Mouse (Mus musculus) myocyte (in vitro differentiated cells): ENCODE measurements around the gene Atxn7. TPM values are rescaled to one million over a fixed set of nuclear protein-coding genes. Genes with fewer than 3 reads are reported as not detected.
A peak's percentile ranks its signal among the peaks of the same experiment; 100 is the strongest.

Source experiments
- H3K27me3 ChIP-seq: one replicate; pipeline ENCODE4 v1.6.1; 2011; ENCODE audit not compliant: control insufficient read depth, insufficient read depth, insufficient read length
- H3K36me3 ChIP-seq: one replicate; pipeline ENCODE4 v1.6.1; 2011; ENCODE audit not compliant: control insufficient read depth, insufficient read depth
- H3K4me2 ChIP-seq: one replicate; pipeline ENCODE4 v1.6.1; 2011; ENCODE audit warnings: low read depth, control low read depth
- H3K4me3 ChIP-seq: one replicate; pipeline ENCODE4 v1.5.1; 2011; ENCODE audit warnings: mild to moderate bottlenecking, control low read depth, moderate library complexity
- H3K79me2 ChIP-seq: one replicate; pipeline ENCODE4 v1.6.1; 2011; ENCODE audit not compliant: control insufficient read depth, insufficient read depth
- H3ac ChIP-seq: one replicate; pipeline ENCODE4 v1.6.1; 2011; ENCODE audit not compliant: control insufficient read depth, insufficient read length
- CEBPB ChIP-seq: IDR thresholded peaks from 2 replicates; pipeline ENCODE4 v1.6.1; 2011; ENCODE audit warnings: mild to moderate bottlenecking, moderate library complexity; ENCODE audit not compliant: poor library complexity, insufficient read depth, severe bottlenecking
- E2F4 ChIP-seq: IDR thresholded peaks from one replicate; pipeline ENCODE4 v1.6.1; 2011; ENCODE audit warnings: mild to moderate bottlenecking, control low read depth, moderate library complexity; ENCODE audit not compliant: insufficient read depth
- MAX ChIP-seq: IDR thresholded peaks from one replicate; pipeline ENCODE4 v1.6.1; 2011; ENCODE audit warnings: low read depth, mild to moderate bottlenecking, control low read depth
- MYOD1 ChIP-seq, 3 experiments: IDR thresholded peaks; one replicate each; pipeline ENCODE4 v1.6.1; 2011; ENCODE audit warnings: control low read depth in 2 of 3, low read depth in 2 of 3, mild to moderate bottlenecking in 2 of 3, moderate library complexity in 1 of 3; ENCODE audit not compliant: insufficient read length in 2 of 3, control insufficient read depth in 1 of 3
- MYOG ChIP-seq, 3 experiments: IDR thresholded peaks; one replicate each; pipeline ENCODE4 v1.6.1; 2011; ENCODE audit warnings: control low read depth in 2 of 3, low read depth in 2 of 3, mild to moderate bottlenecking in 2 of 3; ENCODE audit not compliant: insufficient read length in 2 of 3, control insufficient read depth in 1 of 3, insufficient read depth in 1 of 3
- POLR2A ChIP-seq: IDR thresholded peaks from one replicate; pipeline ENCODE4 v1.6.1; 2011; ENCODE audit warnings: low read depth, mild to moderate bottlenecking, control low read depth, moderate library complexity; ENCODE audit not compliant: insufficient read length
- POLR2AphosphoS2 ChIP-seq: IDR thresholded peaks from one replicate; pipeline ENCODE4 v1.6.1; 2011; ENCODE audit warnings: low read depth, control low read depth; ENCODE audit not compliant: insufficient read length
- REST ChIP-seq: IDR thresholded peaks from one replicate; pipeline ENCODE4 v1.6.1; 2011; ENCODE audit warnings: mild to moderate bottlenecking, control low read depth, moderate library complexity; ENCODE audit not compliant: insufficient read depth, insufficient read length
- SRF ChIP-seq: IDR thresholded peaks from one replicate; pipeline ENCODE4 v1.6.1; 2011; ENCODE audit warnings: low read depth; ENCODE audit not compliant: control insufficient read depth, insufficient read length
- TCF12 ChIP-seq: IDR thresholded peaks from one replicate; pipeline ENCODE4 v1.6.1; 2011; ENCODE audit warnings: mild to moderate bottlenecking, control low read depth; ENCODE audit not compliant: poor library complexity, insufficient read depth, severe bottlenecking
- TCF3 ChIP-seq: IDR thresholded peaks from one replicate; pipeline ENCODE4 v1.6.1; 2011; ENCODE audit warnings: low read depth, control low read depth; ENCODE audit not compliant: insufficient read length
- USF1 ChIP-seq: IDR thresholded peaks from one replicate; pipeline ENCODE4 v1.6.1; 2011; ENCODE audit warnings: low read depth, mild to moderate bottlenecking, control low read depth, moderate library complexity
- polyA plus RNA-seq: library from polyadenylated mRNA; unstranded; fragments of >200 nt; fragmentation: generic; extraction: Trizol; gene quantifications from one replicate; pipeline ENCODE4 v1.2.1, GENCODE M21; 2012; ENCODE audit warnings: missing spikeins

Atxn7 gene
- polyA plus RNA-seq, 1 experiment = 1.4 TPM

GRCm38 (mm10) chr14:14013252-14013711 is 52.0 kb downstream of the Atxn7 start:
- Histone ChIP-seq H3K4me2 (peak overlapping the region; percentile 66), H3K79me2 (no peaks in the 10 kb centered on the region), H3ac (peak overlapping the region; percentile 96), H3K36me3 (no peaks in the 10 kb centered on the region), H3K4me3 (peak overlapping the region; percentile 30), H3K27me3 (no peaks in the 10 kb centered on the region)
- no peak for TF ChIP-seq SRF
- no peak for TF ChIP-seq MYOD1 (IDR thresholded peaks at IDR 0.05; ENCODE audit: control insufficient read depth in 1 of 3, insufficient read length in 2 of 3, low read depth in 2 of 3)
- TF ChIP-seq TCF12 = no peak
- TF ChIP-seq USF1 = no peak
- TF ChIP-seq POLR2AphosphoS2 = no peak
- TF ChIP-seq TCF3 = no peak
- no peak for TF ChIP-seq MYOG (IDR thresholded peaks at IDR 0.05; ENCODE audit: control insufficient read depth in 1 of 3, insufficient read depth in 1 of 3, insufficient read length in 2 of 3, low read depth in 2 of 3)
- TF ChIP-seq POLR2A = no peak
- no peak for TF ChIP-seq MAX
- no peak for TF ChIP-seq E2F4
- TF ChIP-seq CEBPB = no peak
- TF ChIP-seq REST = no peak

DNA sequence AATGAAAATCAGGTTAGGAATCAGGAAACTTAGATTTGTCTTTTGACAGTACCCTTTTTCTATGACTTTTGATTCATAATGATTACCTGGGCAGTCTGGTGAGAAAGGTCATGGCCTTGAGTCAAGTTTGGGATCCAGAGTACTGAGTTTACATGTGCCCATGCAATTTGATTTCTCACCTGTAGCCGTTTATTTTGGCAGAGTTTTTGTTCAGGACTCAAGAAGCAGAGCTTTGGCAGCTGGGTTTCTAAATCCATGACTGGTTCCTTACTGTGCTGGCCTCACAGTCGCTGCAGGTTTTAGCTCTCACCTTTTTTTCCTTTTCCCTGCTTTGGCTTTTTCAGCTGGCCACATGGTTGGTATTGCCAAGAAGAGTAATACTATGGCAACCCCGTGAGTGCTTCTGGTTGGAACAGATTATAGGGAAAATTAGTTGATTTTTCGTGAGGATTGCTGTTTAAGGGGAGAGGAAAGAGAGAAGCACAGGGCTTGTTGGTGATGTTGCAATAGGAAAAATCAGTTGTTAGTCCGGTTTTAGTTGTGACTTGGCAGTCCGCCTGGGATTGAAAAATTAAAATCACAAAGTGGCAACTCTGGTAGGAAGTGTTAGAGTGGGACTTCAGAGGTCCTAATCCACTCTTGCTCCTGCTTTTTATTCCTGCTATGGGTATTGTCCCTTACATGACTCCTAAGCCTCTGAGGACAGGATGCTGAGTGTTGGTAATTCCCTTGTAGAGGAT is 53.6 kb downstream of the Atxn7 start:
- H3K79me2 ChIP-seq = no peaks in the 10 kb centered on the region
- no peaks in the 10 kb centered on the region for H3K36me3 ChIP-seq
- H3K4me3 ChIP-seq = no peak overlapping the region
- no peak overlapping the region for H3ac ChIP-seq
- no peak overlapping the region for H3K4me2 ChIP-seq
- TF ChIP-seq SRF (no peak), TCF12 (no peak)
- H3K27me3 ChIP-seq = no peaks in the 10 kb centered on the region

DNA sequence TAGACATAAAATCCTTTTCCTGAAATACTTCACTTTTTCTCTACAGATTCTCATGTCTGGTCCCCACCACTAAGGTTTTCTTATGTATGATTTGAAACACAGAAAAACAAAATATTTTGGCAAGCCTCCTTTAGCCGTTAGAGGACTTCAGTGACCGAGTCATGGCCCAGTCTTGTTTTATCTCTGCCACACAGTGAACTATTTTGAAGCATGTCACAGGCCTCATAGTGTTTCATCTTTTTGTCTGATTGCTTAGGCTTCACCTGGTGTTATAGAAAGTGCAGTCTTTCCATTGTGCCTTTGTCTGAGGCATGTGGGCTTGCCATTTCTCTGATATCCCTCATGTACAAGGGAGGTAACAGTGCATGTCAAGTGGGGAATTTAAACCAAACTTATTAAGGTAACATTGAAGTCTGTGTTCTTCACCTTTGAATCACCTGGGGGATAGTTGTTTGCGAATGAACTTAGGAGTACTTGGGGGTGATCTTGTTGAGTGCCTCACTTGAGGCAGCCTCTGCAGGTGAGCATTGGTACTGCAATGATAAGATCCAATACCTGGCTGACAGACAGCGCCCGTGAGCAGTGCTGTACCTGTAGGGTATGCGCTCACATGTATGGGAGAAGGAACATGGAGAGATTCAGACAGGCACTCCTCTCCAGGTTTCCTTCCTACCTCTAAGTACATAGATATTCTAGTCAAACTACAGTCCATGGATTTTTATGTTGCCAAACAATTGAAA is 58.1 kb downstream of the Atxn7 start:
- H3K36me3 ChIP-seq = no peaks in the 10 kb centered on the region
- H3ac ChIP-seq = no peak overlapping the region
- no peak overlapping the region for H3K4me3 ChIP-seq
- no peak overlapping the region for H3K4me2 ChIP-seq
- no peaks in the 10 kb centered on the region for H3K79me2 ChIP-seq
- H3K27me3 ChIP-seq = no peaks in the 10 kb centered on the region
- TF ChIP-seq MYOG (IDR thresholded peaks at IDR 0.05; ENCODE audit: control insufficient read depth in 1 of 3, insufficient read depth in 1 of 3, insufficient read length in 2 of 3, low read depth in 2 of 3) (no peak), REST (no peak), MYOD1 (IDR thresholded peaks at IDR 0.05; ENCODE audit: control insufficient read depth in 1 of 3, insufficient read length in 2 of 3, low read depth in 2 of 3) (no peak), POLR2AphosphoS2 (no peak), MAX (no peak), E2F4 (no peak), CEBPB (no peak), TCF12 (no peak), TCF3 (no peak), USF1 (no peak), SRF (no peak), POLR2A (no peak)

- no peak overlapping the region for H3K4me2 ChIP-seq
- no peak overlapping the region for H3K4me3 ChIP-seq
- H3K27me3 ChIP-seq = no peaks in the 10 kb centered on the region
- H3K36me3 ChIP-seq = no peaks in the 10 kb centered on the region
- no peak overlapping the region for H3ac ChIP-seq
- TF ChIP-seq MYOD1 (IDR thresholded peaks at IDR 0.05; ENCODE audit: control insufficient read depth in 1 of 3, insufficient read length in 2 of 3, low read depth in 2 of 3) (no peak), REST (no peak), MAX (no peak), TCF3 (no peak), SRF (no peak), POLR2AphosphoS2 (no peak), TCF12 (no peak), POLR2A (no peak), E2F4 (no peak)
- no peaks in the 10 kb centered on the region for H3K79me2 ChIP-seq
Measured at GRCm38 (mm10) chr14:14021244-14021643, 60.0 kb downstream of the Atxn7 start.

- Histone ChIP-seq H3ac (no peak overlapping the region), H3K36me3 (peaks cover 8% of the 10 kb centered on the region), H3K79me2 (no peaks in the 10 kb centered on the region), H3K27me3 (no peaks in the 10 kb centered on the region), H3K4me3 (no peak overlapping the region), H3K4me2 (no peak overlapping the region)
- TF ChIP-seq REST (no peak), POLR2AphosphoS2 (no peak), SRF (no peak), TCF3 (no peak), MYOD1 (IDR thresholded peaks at IDR 0.05; ENCODE audit: control insufficient read depth in 1 of 3, insufficient read length in 2 of 3, low read depth in 2 of 3) (no peak), E2F4 (no peak), POLR2A (no peak), TCF12 (no peak), MYOG (IDR thresholded peaks at IDR 0.05; ENCODE audit: control insufficient read depth in 1 of 3, insufficient read depth in 1 of 3, insufficient read length in 2 of 3, low read depth in 2 of 3) (no peak), USF1 (no peak), CEBPB (no peak), MAX (no peak)
Measured at GRCm38 (mm10) chr14:14025870-14026269, 64.6 kb downstream of the Atxn7 start.
